Comparison of ENCODE assay signal across 19 mouse cellular contexts in the genomic region with DNA sequence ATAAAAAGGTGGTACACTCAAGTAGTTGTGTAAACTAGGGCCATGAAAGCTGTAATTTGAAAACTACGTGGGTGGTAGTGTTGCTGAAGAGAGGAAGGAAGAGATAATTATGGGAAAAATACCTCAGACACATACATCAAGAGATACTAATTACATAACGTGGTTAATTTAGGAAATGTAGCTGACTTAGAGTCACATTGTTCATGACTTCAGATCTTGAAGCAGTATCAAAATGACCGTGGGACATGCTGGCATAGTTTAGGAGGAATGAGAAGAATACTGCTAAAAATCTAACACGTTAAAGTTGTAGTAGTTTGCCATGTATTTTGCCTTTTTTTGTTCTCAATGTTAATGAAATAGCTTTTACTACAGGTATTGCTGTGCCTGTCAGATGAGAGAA.
"Had no signal": no experiment of that assay in that cellular context is flagged by ENCODE, and none has a peak within 500 bp of the region (broad histone marks: within the 10 kb centered on the region; RNA-seq: fewer than 3 reads in every experiment).

No protein-coding gene starts in this region.

- H3K27ac ChIP-seq: midbrain, embryonic 10.5 days; midbrain, embryonic 12.5 days; neural tube, embryonic 13.5 days; neural tube, embryonic 15.5 days had no signal

- H3K4me3 ChIP-seq: midbrain, embryonic 10.5 days; midbrain, embryonic 12.5 days; myocyte; neural tube, embryonic 13.5 days; neural tube, embryonic 15.5 days had no signal

- ATAC-seq: midbrain, embryonic 16.5 days had no signal

- DNase-seq: lung, adult 18-20 months; lung, embryonic 14.5 days; lung, postnatal 10 days; lung, postnatal 4 days; midbrain, embryonic 14.5 days; retina, postnatal 1 day; right cerebral cortex, adult 18-20 months; right cerebral cortex, postnatal 25 days; right cerebral cortex, postnatal 4 days; spleen, adult 18-20 months; thymus, adult 18-20 months; thymus, postnatal 14 days; thymus, postnatal 36 days had no signal
